Mouse (Mus musculus) cerebellum, adult 2 months (tissue): ENCODE measurements around the gene Itgb2. TPM values are rescaled to one million over a fixed set of nuclear protein-coding genes. Genes with fewer than 3 reads are reported as not detected.
A peak's percentile ranks its signal among the peaks of the same experiment; 100 is the strongest.

ENCODE experiments used
- DNase-seq, 2 experiments: peaks; one replicate each; pipeline ENCODE4 v3.0.0; 2021
- H3K27ac ChIP-seq: fragments of 200-500 bp; 2 replicates; pipeline ENCODE4 v1.5.1; 2012; ENCODE audit warnings: low read length, control low read depth, inconsistent platforms; ENCODE audit not compliant: insufficient read depth
- H3K27me3 ChIP-seq: fragments of 200-500 bp; 2 replicates; pipeline ENCODE4 v1.6.1; 2012; ENCODE audit warnings: inconsistent platforms, mild to moderate bottlenecking, low read length, moderate library complexity; ENCODE audit not compliant: control insufficient read depth, insufficient read depth
- H3K4me1 ChIP-seq: fragments of 200-500 bp; 2 replicates; pipeline ENCODE4 v1.6.1; 2011; ENCODE audit warnings: low read length; ENCODE audit not compliant: control insufficient read depth, insufficient read depth
- H3K4me3 ChIP-seq: fragments of 200-500 bp; replicated peaks from 2 replicates; pipeline ENCODE3; 2011; ENCODE audit warnings: mild to moderate bottlenecking, low read depth, low read length, control low read depth; ENCODE audit not compliant: insufficient read depth
- CTCF ChIP-seq: fragments of 200-500 bp; IDR thresholded peaks from 2 replicates; pipeline ENCODE4 v1.5.1; 2011; ENCODE audit warnings: low read depth, mild to moderate bottlenecking, control low read depth, low read length, moderate library complexity, borderline replicate concordance; ENCODE audit not compliant: insufficient read depth
- POLR2A ChIP-seq: fragments of 200-500 bp; IDR thresholded peaks from 2 replicates; pipeline ENCODE4 v1.6.1; 2011; ENCODE audit warnings: low read length, control low read depth, borderline replicate concordance; ENCODE audit not compliant: insufficient read depth
- WGBS: fragments of 180-500 bp; shearing (Covaris S2); methylation state at CpG from one replicate; pipeline ENCODE4 v1.1.7; 2018; 5-methylcytosine and 5-hydroxymethylcytosine counted together
- polyA plus RNA-seq: library from polyadenylated mRNA; depleted of rRNA; stranded (reverse); fragments of >200 nt; gene quantifications from 2 replicates; pipeline ENCODE4 v1.2.3, GENCODE M21; 2012; rRNA removed

Gene Itgb2
- polyA plus RNA-seq: 2.3 and 2.4 TPM in 2 replicates

DNA sequence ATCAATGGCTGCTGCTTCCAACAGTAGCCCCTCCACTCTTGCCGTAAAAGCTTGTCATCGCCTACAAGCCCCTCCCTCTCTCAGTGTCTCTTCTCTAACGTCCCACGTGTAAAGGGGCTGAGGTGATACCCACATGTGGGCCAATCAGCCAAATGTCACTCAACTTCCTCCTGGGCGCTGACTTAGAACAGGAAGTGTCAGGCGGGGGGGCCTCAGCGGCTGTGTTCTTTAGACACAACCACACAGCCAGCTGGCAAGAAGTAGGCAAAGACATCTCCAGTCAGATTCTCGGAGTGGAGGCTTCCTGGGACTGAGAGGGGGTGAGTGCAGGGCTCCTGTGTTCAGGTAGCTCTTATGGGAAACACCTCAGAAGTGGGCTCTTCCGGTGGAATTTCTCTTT is at the start of gene Itgb2:
Gene Itgb2, plus strand, starts transcription at position 113 of the 400 bp plus-strand sequence.
- no peaks in the 10 kb centered on the region for H3K4me1 ChIP-seq
- DNase-seq: no peak
- no peaks in the 10 kb centered on the region for H3K27me3 ChIP-seq
- H3K4me3 ChIP-seq: no peak within 1 kb of the TSS
- WGBS: 65% methylated on average over 9 of the region's 9 CpGs
- TF ChIP-seq POLR2A: no peak
- H3K27ac ChIP-seq: no peak within 1 kb of the TSS

DNA sequence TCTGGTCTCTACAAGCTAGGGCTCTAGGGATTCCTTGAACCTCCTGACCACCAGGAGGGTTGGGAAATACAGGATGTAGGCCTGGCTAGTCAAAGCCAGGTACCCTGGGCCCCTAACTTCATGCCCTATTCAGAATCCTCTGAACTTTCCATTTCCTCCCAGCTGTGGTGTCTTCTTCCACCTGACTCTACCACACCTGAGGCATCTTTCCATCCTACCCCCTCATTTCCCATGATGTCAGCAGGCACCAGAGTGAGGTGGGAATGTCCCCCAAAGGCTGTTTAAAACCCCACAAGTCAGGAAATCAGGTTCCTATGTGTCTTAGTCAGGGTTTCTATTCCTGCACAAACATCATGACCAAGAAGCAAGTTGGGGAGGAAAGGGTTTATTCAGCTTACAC is 48.2 kb upstream of the Itgb2 start:
- no peak overlapping the region for H3K4me3 ChIP-seq
- H3K4me1 ChIP-seq: peaks cover 13% of the 10 kb centered on the region
- DNase-seq: no peak
- H3K27me3 ChIP-seq: no peaks in the 10 kb centered on the region
- no peak overlapping the region for H3K27ac ChIP-seq
- no peak for TF ChIP-seq CTCF
- TF ChIP-seq POLR2A: no peak

DNA sequence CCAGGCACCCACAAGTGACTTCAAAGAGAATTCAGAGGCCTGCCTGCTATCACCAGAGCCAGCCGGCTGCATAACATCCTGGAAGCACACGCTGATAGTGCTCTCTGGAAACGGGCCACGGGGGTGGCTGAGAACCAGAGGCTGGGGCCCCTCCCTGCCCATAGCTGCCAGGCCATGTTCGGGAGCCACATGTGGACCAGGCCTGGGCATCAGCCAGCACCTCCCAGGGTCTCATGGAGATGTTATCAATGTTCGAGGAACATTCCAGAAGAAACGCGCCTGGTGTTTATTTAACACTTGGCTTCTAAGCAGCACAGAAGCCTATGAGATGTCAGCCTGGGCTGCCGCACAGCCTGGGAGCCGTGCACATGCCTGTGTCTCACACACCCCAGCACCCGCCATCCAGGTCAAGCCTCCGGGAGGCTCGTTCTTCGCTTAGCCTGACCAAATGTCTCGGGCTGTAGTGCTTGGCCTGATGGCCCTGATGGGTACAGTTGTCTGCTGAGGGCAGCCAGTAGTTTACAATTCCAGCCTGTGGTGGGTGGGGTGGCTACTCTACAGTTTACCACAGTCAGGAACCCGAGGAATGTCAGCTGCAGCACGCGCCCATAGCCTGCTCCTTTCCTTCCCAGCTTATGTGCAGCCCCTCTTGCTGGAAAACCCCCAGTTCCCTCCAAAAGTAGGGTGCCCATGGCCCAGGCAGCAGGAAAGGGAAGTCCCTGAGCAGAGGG is 45.7 kb upstream of the Itgb2 start:
- H3K4me1 ChIP-seq: peaks cover 5% of the 10 kb centered on the region
- no peak overlapping the region for H3K27ac ChIP-seq
- no peak for DNase-seq
- H3K4me3 ChIP-seq: no peak overlapping the region
- TF ChIP-seq POLR2A: no peak
- no peak for TF ChIP-seq CTCF
- 45% methylated on average over 18 of the region's 18 CpGs for WGBS
- H3K27me3 ChIP-seq: no peaks in the 10 kb centered on the region

DNA sequence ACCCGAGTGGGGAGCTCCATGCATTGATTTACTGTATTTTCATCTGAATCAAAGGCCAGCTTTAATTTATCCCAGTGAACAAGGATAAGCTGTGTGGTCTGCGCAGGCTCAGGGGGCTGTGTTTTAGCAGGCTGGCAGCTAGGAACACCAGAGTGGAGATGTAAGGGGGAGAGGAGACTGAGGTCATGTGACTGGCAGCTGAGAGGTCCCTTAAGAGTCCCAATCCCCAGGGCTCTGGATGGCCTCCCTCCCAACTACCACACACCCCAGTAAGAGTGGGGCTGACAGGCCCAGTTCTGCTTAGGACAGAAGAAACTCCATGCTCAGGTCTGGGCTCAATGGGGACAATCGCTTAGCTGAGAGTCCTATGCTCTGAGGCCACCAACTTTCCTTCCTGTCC is 44.3 kb upstream of the Itgb2 start:
- 94% methylated on average over 3 of the region's 3 CpGs for WGBS
- H3K27ac ChIP-seq: no peak overlapping the region

DNA sequence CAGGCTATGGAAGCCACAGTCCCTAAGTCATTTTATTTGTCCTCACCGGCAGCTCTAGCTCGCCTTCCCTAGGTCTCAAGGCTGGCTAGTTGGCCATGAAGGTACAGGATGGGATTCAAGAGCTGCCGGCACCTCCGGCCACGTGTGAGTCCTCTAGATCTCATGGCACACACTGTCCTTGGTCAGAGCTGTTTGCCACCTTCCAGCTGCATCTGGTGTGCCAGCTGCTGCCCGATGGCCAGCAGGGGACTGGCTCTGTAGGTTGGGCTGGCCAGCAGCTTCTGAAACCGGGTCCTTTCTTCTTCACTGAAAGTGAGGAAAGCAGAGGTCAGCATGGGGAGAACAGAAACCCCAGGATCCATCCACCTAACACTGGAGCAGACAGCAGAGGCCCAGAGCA is 41.9 kb upstream of the Itgb2 start:
- TF ChIP-seq CTCF (no peak), POLR2A (no peak)
- Histone ChIP-seq H3K4me3 (no peak overlapping the region), H3K4me1 (peaks cover 6% of the 10 kb centered on the region), H3K27ac (no peak overlapping the region), H3K27me3 (no peaks in the 10 kb centered on the region)
- WGBS: 61% methylated on average over 7 of the region's 7 CpGs
- DNase-seq: no peak

More for the DNA sequence above, 44.3 kb upstream of the Itgb2 start:
- DNase-seq: no peak
- Histone ChIP-seq H3K27me3 (no peaks in the 10 kb centered on the region), H3K4me3 (no peak overlapping the region), H3K4me1 (peaks cover 3% of the 10 kb centered on the region; the same call in 1 of the 2 replicates)
- TF ChIP-seq POLR2A (no peak), CTCF (no peak)

DNA sequence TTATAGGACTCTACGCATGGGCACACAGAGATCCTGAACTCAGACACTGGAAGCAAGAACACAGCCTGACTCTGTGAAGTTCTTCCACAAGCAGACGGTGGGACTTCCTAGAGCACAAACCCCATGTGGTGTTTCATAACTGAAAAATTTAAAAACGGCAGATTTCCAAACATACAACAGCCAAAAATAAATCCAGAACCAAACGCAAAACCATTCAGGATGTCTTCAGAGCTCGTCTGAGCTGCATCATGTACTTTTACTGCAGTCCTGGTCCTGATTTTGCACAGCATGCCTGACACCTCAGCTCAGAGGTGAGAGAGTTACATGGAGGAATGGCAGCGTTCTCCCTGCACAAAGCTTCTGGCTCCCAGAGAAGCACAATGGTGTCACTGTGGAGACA is 38.5 kb upstream of the Itgb2 start:
- H3K4me3 ChIP-seq: no peak overlapping the region
- WGBS: 52% methylated on average over 6 of the region's 6 CpGs
- no peak for DNase-seq
- H3K27me3 ChIP-seq: no peaks in the 10 kb centered on the region
- H3K4me1 ChIP-seq: peaks cover 21% of the 10 kb centered on the region
- TF ChIP-seq CTCF (no peak), POLR2A (no peak)
- H3K27ac ChIP-seq: no peak overlapping the region

DNA sequence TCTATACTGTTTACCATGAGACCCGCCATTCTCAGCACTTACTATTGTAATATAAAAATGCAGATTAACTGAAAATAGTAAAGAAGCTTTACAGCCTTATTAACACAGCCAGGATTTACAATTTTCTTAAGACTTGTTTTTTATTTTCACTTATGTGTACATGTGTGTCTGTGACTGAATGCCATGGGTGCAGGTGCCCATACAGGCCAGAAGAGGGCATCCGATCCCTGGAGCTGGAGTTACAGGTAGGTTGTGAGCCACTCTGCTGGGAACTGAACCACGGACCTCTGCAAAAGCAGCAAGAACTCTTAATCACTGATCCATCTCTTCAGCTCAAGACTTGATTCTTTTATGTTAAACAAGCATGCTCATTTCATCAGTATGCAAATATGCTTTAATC is 37.2 kb upstream of the Itgb2 start:
- DNase-seq: no peak
- WGBS: over 99% methylated on average over 3 of the region's 3 CpGs
- Histone ChIP-seq H3K27me3 (no peaks in the 10 kb centered on the region), H3K27ac (no peak overlapping the region), H3K4me1 (peaks cover 33% of the 10 kb centered on the region), H3K4me3 (no peak overlapping the region)
- peak; percentile 24; the same call in 1 of the 2 replicates for TF ChIP-seq CTCF
- TF ChIP-seq POLR2A: no peak

DNA sequence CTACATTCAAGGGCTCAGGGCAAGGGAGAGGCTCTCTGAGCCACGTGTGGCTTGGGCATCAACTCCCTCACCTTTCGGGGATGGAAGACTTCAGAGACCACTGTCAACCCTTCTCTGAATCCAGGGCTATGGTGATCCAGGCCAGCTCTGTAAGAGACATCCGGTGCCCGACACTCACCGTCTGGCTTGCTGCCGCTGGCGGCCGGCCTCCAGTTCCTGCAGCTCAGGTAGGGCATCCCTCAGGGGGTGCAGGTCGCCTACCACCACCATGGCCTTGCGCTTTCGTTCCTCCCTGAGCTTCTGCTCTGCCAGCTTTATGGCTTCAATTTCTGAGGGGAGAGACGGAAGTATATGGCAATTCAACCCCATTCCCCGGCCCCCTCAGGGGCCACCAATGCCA is 32.9 kb upstream of the Itgb2 start:
- no peak overlapping the region for H3K4me3 ChIP-seq
- 30% methylated on average over 13 of the region's 13 CpGs for WGBS
- no peaks in the 10 kb centered on the region for H3K27me3 ChIP-seq
- H3K4me1 ChIP-seq: peaks cover 42% of the 10 kb centered on the region
- TF ChIP-seq CTCF: no peak
- no peak for TF ChIP-seq POLR2A
- H3K27ac ChIP-seq: no peak overlapping the region
- peak in 1 of 2 experiments; percentile 58 for DNase-seq
